Mouse (Mus musculus) lung, postnatal 25 days (tissue): ENCODE measurements around the gene Meltf.
A peak's percentile ranks its signal among the peaks of the same experiment; 100 is the strongest.

Experiments used
- DNase-seq: peaks from one replicate; pipeline ENCODE4 v3.0.0; 2022; ENCODE audit warnings: low spot score

The Meltf gene

GRCm38 (mm10) chr16:31893396-31894141 is 15.0 kb downstream of the Meltf start:
- no peak for DNase-seq

GRCm38 (mm10) chr16:31896971-31897774 is 18.6 kb downstream of the Meltf start:
- no peak for DNase-seq

GRCm38 (mm10) chr16:31898546-31899326 is 20.1 kb downstream of the Meltf start:
- DNase-seq = no peak

- DNase-seq = no peak
Observed at GRCm38 (mm10) chr16:31901886-31902285, 23.3 kb downstream of the Meltf start.

- no peak for DNase-seq
Observed at GRCm38 (mm10) chr16:31903239-31903638, 24.6 kb downstream of the Meltf start.

GRCm38 (mm10) chr16:31905331-31905730 is 26.7 kb downstream of the Meltf start:
- DNase-seq = no peak

GRCm38 (mm10) chr16:31905891-31906825 is 27.5 kb downstream of the Meltf start:
- no peak for DNase-seq

- peak; percentile 24 for DNase-seq
Observed at GRCm38 (mm10) chr16:31906896-31907295, 28.3 kb downstream of the Meltf start.

- no peak for DNase-seq
Observed at GRCm38 (mm10) chr16:31908959-31909358, 30.3 kb downstream of the Meltf start.

- DNase-seq = no peak
Observed at GRCm38 (mm10) chr16:31910281-31910847, 31.8 kb downstream of the Meltf start.

GRCm38 (mm10) chr16:31917776-31918175 is 39.2 kb downstream of the Meltf start:
- no peak for DNase-seq

GRCm38 (mm10) chr16:31918248-31918724 is 39.7 kb downstream of the Meltf start:
- peak; percentile 57 for DNase-seq

GRCm38 (mm10) chr16:31924368-31924767 is 45.8 kb downstream of the Meltf start:
- no peak for DNase-seq

- no peak for DNase-seq
Observed at GRCm38 (mm10) chr16:31926091-31926490, 47.5 kb downstream of the Meltf start.

GRCm38 (mm10) chr16:31926547-31927182 is 48.1 kb downstream of the Meltf start:
- DNase-seq = no peak

GRCm38 (mm10) chr16:31927412-31927811 is 48.8 kb downstream of the Meltf start:
- no peak for DNase-seq

GRCm38 (mm10) chr16:31931330-31931729 is 52.7 kb downstream of the Meltf start:
- no peak for DNase-seq

GRCm38 (mm10) chr16:31932255-31932654 is 53.6 kb downstream of the Meltf start:
- DNase-seq = no peak

GRCm38 (mm10) chr16:31932840-31933697 is 54.5 kb downstream of the Meltf start:
- DNase-seq = peak; percentile 86
